In genomic region chr3:108415831-108416223, GRCm38 (mm10) we compare ENCODE assay signal across 8 mouse cellular contexts. TPM values are rescaled to one million over a fixed set of nuclear protein-coding genes. Genes with fewer than 3 reads are reported as not detected.
A peak's percentile ranks its signal among the peaks of the same experiment; 100 is the strongest.
DNase-seq lines count a peak whose midpoint lies in the region; ATAC-seq lines count a peak whose summit lies in the region.

No protein-coding gene starts in this region.

- intact Hi-C loops in gastrocnemius, postnatal 36 days (cut with DNase I) = no loop called here
- intact Hi-C loops in left cerebral cortex, postnatal 14 days (cut with DNase I) = no loop called here

- under 1% methylated on average over 48 of the region's 48 CpGs for WGBS in intestine, embryonic 14.5 days

- peaks cover 9% of the 10 kb centered on the region for H3K27me3 ChIP-seq in intestine, embryonic 14.5 days (replicated peaks; ENCODE audit: control insufficient read depth, insufficient read depth, low read length)

- ATAC-seq in intestine, embryonic 14.5 days (replicated peaks; ENCODE audit: low FRiP score, low TSS enrichment, low read depth) = peak; percentile 80
- peak; percentile 89 for ATAC-seq in megakaryocyte progenitor cell, adult 5-6 weeks (replicated peaks; ENCODE audit: poor library complexity)

- H3K4me1 ChIP-seq in intestine, embryonic 14.5 days (replicated peaks; ENCODE audit: control insufficient read depth, insufficient read depth, low read length) = peaks cover 5% of the 10 kb centered on the region

- peak; percentile 32 to 36 for DNase-seq in adrenal gland, postnatal 4 days (ENCODE audit: low spot score in 2 of 2)
- peak; percentile 95 for DNase-seq in embryo, embryonic 11 days
- DNase-seq in gastrocnemius, postnatal 36 days = peak; percentile 39 to 47
- DNase-seq in intestine, embryonic 14.5 days (ENCODE audit: low spot score) = peak; percentile 88
- peak; percentile 89 to 90 for DNase-seq in left cerebral cortex, postnatal 14 days (ENCODE audit: low spot score in 2 of 2)
- DNase-seq in right cerebral cortex, postnatal 36 days (ENCODE audit: low spot score in 2 of 2) = peak; percentile 75 to 79
- peak; percentile 77 for DNase-seq in yolk sac, embryonic 10.5 days (ENCODE audit: low spot score)

- peak overlapping the region; percentile 63 for H3K9ac ChIP-seq in intestine, embryonic 14.5 days (ENCODE audit: low read length)

- peaks cover 14% of the 10 kb centered on the region; the same call in 1 of the 2 replicates for H3K9me3 ChIP-seq in intestine, embryonic 14.5 days (ENCODE audit: control insufficient read depth, low read length)

- peak overlapping the region; percentile 98 for H3K4me2 ChIP-seq in intestine, embryonic 14.5 days (ENCODE audit: low read length)

- H3K36me3 ChIP-seq in intestine, embryonic 14.5 days (ENCODE audit: control insufficient read depth, insufficient read depth, low read length) = 0 out of 2 replicates have a peak, but pooled peaks cover 12% of the 10 kb centered on the region

- H3K27ac ChIP-seq in intestine, embryonic 14.5 days (ENCODE audit: low read depth) = peak overlapping the region; percentile 16; the same call in 1 of the 2 replicates

- peak overlapping the region; percentile 58 for H3K4me3 ChIP-seq in intestine, embryonic 14.5 days (ENCODE audit: low read depth, low read length)

RNA-seq across cellular contexts. Expression of gene Celsr2, which starts 0.5 kb away (rescaled TPM):
- total RNA-seq in adrenal gland, postnatal 4 days (2021) = 10 to 100 TPM; 15.3 to 25.8 TPM
- total RNA-seq in gastrocnemius, postnatal 36 days (2021) = 1 to 10 TPM; 6.4 to 8.2 TPM
- polyA plus RNA-seq in intestine, embryonic 14.5 days (2014; fragmentation: Nextera tagmentation; extraction: Ambion mirVana) = 7.8 and 7.9 TPM in 2 replicates
- 100 to 1,000 TPM; 182 to 194 TPM for total RNA-seq in left cerebral cortex, postnatal 14 days (2021)
- total RNA-seq in megakaryocyte progenitor cell, adult 5-6 weeks (2015) = 1.1 and 1.6 TPM in 2 replicates
- 0.20 and 0.42 TPM in 2 replicates for total RNA-seq in megakaryocyte progenitor cell, adult 5-6 weeks (2017)

RNA-seq across cellular contexts. Expression of gene Sars, which starts 29.2 kb away (rescaled TPM):
- total RNA-seq in adrenal gland, postnatal 4 days (2021) = 100 to 1,000 TPM; 163 to 171 TPM
- 100 to 1,000 TPM; 114 to 119 TPM for total RNA-seq in gastrocnemius, postnatal 36 days (2021)
- polyA plus RNA-seq in intestine, embryonic 14.5 days (2014; fragmentation: Nextera tagmentation; extraction: Ambion mirVana) = 136 and 140 TPM in 2 replicates
- total RNA-seq in left cerebral cortex, postnatal 14 days (2021) = 100 to 1,000 TPM; 198 to 206 TPM
- total RNA-seq in megakaryocyte progenitor cell, adult 5-6 weeks (2015) = 19.0 and 26.5 TPM in 2 replicates
- 249 and 357 TPM in 2 replicates for total RNA-seq in megakaryocyte progenitor cell, adult 5-6 weeks (2017)

RNA-seq across cellular contexts. Expression of gene Psrc1, which starts 32.2 kb away (rescaled TPM):
- total RNA-seq in adrenal gland, postnatal 4 days (2021) = 10 to 100 TPM; 13.0 to 15.2 TPM
- under 1 TPM; 0.26 to 0.32 TPM for total RNA-seq in gastrocnemius, postnatal 36 days (2021)
- polyA plus RNA-seq in intestine, embryonic 14.5 days (2014; fragmentation: Nextera tagmentation; extraction: Ambion mirVana) = 35.1 and 41.4 TPM in 2 replicates
- total RNA-seq in left cerebral cortex, postnatal 14 days (2021) = 10 to 100 TPM; 14.7 to 15.8 TPM
- 7.7 and 10.3 TPM in 2 replicates for total RNA-seq in megakaryocyte progenitor cell, adult 5-6 weeks (2015)
- total RNA-seq in megakaryocyte progenitor cell, adult 5-6 weeks (2017) = 10.2 and 14.1 TPM in 2 replicates

RNA-seq across cellular contexts. Expression of gene Mybphl, which starts 51.1 kb away (rescaled TPM):
- not detected for total RNA-seq in adrenal gland, postnatal 4 days (2021)
- total RNA-seq in gastrocnemius, postnatal 36 days (2021) = not detected
- not detected in 2 replicates for polyA plus RNA-seq in intestine, embryonic 14.5 days (2014; fragmentation: Nextera tagmentation; extraction: Ambion mirVana)
- total RNA-seq in left cerebral cortex, postnatal 14 days (2021) = under 1 TPM in 1 of 2 experiments, not detected in 1; 0.55 TPM
- not detected in 2 replicates for total RNA-seq in megakaryocyte progenitor cell, adult 5-6 weeks (2015)
- total RNA-seq in megakaryocyte progenitor cell, adult 5-6 weeks (2017) = not detected in 2 replicates

Comparison
In these comparisons a context has a peak if more than half of its experiments do, and no peak if none do; other contexts are left out.
1. Peak in every context shown above with its lines: DNase-seq, ATAC-seq, H3K4me3 ChIP-seq and H3K27ac ChIP-seq.
2. DNase-seq: peak in every context shown above with its lines; median percentile 95 in embryo, embryonic 11 days; 90 in left cerebral cortex, postnatal 14 days; 88 in intestine, embryonic 14.5 days; 77 in right cerebral cortex, postnatal 36 days; 77 in yolk sac, embryonic 10.5 days; 43 in gastrocnemius, postnatal 36 days; 34 in adrenal gland, postnatal 4 days.
3. RNA of gene Celsr2, which starts 0.5 kb away (total RNA-seq): 182 to 194 TPM in left cerebral cortex, postnatal 14 days; 15.3 to 25.8 TPM in adrenal gland, postnatal 4 days, 6.4 to 8.2 TPM in gastrocnemius, postnatal 36 days and 0.20 to 1.6 TPM in megakaryocyte progenitor cell, adult 5-6 weeks; every median in the first group is over 4 times any median in the second.
4. RNA of gene Psrc1, which starts 32.2 kb away (total RNA-seq): 14.7 to 15.8 TPM in left cerebral cortex, postnatal 14 days, 13.0 to 15.2 TPM in adrenal gland, postnatal 4 days and 7.7 to 14.1 TPM in megakaryocyte progenitor cell, adult 5-6 weeks; 0.26 to 0.32 TPM in gastrocnemius, postnatal 36 days; every median in the first group is over 4 times any median in the second.